Mouse (Mus musculus): Measurements from ENCODE around the gene Cdk19. TPM values are rescaled to one million over a fixed set of nuclear protein-coding genes. Genes with fewer than 3 reads are reported as not detected.
A peak's percentile ranks its signal among the peaks of the same experiment; 100 is the strongest.

Gene Cdk19
- total RNA-seq (2021) (10 to 100 TPM in 1 of 2 experiments, 1 to 10 TPM in 1; 8.7 to 12.7 TPM), polyA plus RNA-seq (2012; rRNA removed) (5.2 and 5.8 TPM in 2 replicates)
- long read RNA-seq, full-length matches to known transcripts = 1 of 4 reads
- long read RNA-seq, partial matches to known transcripts = 1 of 4 reads
- long read RNA-seq, other reads (novel, unspliced or antisense) = 2 of 4 reads

DNA sequence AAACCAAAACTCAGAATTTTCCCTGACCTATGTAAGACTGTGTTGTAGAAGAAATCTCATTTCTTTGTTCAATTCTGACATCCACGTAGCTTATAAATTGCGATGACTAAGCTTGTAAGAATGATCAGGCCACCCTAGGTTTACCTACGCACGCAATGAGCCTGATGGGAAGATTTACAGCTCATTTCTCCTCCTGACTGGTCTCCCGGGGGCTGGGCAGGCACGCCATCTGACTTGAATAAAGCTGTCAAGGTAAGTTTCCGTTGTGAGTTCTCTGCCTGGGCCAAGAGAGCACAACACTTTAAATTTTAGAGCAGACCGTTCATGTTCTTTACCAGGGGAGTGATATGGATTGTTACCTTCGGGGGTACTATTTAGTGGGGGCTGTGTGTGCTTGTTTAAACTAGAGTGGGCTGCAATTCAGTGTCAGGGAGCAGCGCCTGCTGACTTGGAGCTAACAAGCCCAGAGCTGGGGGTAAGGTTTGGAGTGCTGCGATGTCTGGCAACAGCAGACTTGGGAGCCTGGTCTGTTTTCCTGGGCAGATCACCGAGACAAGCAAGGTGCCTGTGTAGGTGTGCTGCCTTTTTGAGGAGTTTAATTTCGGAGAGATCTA is at the start of gene Cdk19:
TSS of gene Cdk19 (plus strand) at position 214 of the 614 bp plus-strand sequence.
- no peak for DNase-seq

DNA sequence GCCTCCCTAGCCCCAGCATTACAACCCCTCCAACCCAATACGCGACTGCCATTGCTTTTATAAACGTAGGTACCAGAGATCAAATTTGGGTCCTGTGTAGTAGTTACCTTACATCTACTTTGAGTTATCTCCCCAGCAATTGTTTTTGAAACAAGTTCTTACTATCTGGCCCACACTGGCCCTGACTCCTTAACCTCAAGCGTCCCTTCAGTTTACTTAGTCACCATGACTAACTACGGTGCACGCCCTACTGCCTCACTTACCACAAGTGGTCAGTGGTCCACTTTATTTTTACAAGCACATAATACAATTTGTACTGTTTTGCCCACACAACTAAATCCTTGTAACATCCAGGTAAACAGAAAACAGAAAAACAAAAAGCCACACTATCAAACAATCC is 46.7 kb upstream of the Cdk19 start:
- DNase-seq = peak; percentile 24

DNA sequence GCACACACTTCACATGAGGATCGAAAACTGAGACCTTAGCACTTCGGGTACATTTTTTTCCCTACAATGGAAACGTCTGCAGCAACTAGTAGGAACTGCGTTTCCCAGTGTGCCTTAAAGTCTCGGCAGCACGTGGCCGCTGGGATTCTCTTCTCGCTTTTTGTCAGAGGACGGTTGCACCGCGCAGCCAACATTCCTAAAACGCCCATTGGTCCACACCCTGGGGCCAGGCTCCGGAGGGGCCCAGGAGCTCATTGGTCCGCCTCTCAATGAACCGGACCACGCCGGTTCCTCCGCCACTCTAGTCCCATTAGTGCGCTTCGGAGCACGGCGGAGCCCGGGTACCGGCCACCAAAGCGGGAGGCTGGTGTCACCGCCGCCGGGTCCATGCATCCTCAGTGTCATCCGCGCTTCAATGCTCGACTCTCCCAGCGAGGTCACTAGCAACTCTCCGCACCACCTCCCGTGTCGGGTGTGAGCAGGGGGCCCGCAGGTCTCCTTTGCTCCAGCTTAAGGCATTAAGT is 38.7 kb upstream of the Cdk19 start:
- peak; percentile 93 for DNase-seq

DNA sequence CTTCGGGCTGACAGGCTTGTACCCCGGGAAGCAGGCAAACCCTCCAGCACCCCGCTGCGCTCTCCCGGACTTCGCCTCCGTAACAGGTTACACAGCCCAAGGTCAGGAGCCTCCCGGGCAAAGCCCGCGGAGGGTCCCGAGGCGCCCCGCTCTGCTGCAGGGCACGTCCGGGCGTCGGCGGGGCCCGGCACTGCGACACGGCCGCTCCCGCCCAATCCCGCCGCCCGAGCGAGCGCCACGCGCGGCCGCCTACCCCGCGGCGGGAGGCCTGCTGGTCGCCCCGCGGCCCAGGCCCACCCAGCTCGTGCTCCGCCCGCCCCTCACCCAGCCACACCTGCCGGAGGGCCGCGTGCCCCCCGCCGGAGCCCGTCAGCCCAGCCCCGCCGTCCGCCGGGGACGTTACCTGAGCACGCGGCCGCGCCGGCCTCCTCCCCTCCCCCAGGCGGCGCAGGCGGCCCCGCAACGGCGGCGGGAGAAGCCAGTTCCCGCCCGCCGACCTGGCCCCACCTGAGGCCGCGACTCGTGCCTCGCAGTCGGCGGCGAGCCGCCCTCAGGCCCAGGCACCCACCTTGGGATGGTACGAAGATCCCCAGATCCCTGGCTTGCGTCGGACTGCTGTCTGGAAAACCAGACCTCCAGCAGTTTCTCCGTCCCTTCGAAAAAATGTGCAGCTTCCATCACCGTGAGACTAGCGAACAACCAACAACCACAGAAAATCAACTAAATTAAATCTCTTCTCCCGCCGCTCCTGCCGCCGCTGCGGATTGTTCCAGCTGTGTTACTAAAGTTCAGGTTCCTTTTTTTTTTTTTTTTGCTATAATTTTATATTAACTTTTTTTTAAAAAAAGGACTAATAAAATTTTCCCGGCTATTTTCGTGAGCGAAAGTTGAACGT is 37.9 kb upstream of the Cdk19 start:
- DNase-seq = peak; percentile 75

DNA sequence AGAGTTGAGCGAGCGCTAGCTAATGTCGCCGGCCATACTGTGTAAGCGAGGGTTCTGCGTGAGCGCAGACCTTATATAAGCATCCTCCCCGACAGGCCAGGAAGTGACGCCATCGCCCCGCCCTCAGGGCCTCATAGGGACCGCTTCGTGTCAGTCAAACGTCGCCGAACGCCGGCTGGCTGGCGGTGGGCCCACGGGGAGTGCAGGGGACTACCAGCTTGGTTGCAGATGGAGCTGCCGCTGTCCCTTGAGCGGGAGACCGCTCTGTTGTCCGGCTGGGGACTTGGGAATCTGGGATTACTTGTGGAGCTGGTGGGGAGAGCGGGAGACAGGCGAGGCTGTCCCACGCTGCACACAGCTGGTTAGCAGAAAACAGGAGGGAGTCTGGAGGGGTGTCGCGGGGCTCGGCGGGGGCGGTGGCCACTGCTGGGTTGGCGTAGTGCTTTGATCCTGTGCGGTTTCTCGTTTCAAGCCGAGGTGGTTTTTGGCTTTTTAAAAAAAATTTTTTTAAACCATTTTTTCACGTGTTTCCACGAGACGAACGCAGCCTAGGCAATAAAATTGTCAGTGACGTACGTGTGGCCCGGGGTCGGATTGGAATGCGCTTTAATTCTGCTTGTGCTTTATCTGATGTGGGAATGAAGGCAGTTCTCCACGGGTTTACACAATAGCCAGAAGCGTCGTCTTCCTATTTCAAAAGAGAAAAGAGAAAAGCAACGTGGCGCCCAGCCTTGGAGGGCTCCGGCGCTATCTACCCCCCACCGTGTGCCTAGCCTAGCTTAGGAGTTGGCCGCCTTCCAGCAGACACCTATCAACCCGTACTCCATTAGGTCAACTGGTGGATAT is 37.0 kb upstream of the Cdk19 start, which contains the start of gene Amd1:
TSS of gene Amd1 (minus strand) at position 47 of the 846 bp plus-strand sequence.
- peak; percentile 100 for DNase-seq

DNA sequence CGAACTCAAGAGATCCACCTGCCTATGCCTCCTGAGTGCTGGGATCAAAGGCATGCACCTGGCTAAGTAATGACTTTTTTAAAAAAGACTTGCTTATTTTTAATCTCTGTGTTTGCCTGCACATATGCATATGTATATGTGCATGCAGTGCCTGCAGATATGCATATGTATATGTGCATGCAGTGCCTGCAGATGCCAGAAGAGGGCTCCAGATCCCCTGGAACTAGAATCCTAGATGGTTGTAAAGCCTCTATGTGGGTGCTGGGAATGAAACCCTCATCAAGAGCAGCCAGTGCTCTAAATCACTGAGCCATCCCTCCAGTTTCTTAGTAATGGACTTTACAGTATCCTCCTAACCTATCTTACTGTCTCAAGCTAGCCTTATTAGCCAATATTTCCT is 33.4 kb upstream of the Cdk19 start:
- DNase-seq = no peak

DNA sequence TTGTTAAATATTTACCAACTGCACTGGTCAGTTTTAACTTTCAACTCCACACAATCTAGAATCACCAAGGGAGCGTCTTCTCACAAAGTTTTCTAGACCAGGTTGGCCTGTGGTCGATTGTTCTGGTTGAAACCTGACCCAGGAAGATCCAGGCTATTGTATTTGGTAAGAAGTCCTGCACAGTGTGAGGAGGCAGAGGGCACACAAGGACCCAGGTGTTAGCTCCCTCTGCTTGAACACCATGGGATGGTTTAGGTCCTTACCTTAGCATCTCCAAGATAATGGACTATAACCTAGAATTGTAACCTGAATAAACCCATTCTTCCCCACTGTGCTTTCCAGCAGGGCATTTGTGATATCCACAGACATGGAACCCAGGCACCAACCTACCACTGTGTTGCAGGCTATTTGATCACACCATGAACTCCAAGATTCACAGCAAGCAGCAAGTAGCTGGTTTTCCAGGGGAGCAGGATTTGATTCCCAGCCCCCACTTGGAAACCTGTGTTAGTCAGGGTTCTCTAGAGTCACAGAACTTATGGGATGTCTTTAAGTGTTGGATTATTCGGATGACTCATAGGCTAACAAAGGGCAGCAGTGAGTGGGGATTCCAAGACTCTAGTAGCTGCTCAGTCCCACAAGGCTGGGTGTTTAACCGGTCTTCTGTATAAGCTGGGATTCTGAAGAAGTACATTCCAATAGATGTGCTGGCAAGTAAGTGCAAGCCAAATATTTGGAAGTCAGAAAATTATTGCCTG is 31.4 kb upstream of the Cdk19 start:
- DNase-seq = no peak

DNA sequence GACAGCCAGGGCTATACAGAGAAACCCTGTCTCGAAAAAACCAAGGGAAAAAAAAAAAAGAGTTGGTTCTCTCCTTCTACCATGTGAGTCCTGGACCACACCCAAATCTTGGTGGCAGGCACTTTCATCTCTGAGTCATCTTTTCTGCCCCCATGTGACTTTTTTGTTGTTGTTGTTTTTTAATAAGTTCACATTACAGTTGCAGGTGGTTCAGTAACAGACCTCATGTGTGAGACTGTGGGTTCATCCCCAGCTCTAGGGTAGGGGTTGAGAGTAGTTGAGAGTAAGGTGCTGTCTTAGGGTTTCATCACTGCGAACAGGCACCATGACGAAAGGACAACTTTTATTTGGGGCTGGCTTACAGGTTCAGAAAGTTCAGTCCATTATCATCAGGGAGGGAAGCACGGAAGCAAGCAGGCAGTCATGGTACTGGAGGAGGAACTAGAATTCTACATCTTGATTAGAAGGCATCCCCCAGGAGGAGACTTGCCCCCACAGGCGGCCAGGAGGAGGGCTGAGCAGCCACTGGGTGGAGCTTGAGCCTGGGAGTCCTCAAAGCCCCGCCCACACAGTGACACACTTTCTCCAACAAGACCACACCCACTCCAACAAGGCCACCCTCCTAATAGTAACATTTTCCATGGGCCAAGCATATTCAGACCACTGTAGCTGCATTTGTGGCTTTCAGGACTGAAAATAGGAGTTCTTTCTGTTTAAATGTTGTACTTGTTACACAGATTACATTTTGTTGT is 29.3 kb upstream of the Cdk19 start:
- peak; percentile 46 for DNase-seq

DNA sequence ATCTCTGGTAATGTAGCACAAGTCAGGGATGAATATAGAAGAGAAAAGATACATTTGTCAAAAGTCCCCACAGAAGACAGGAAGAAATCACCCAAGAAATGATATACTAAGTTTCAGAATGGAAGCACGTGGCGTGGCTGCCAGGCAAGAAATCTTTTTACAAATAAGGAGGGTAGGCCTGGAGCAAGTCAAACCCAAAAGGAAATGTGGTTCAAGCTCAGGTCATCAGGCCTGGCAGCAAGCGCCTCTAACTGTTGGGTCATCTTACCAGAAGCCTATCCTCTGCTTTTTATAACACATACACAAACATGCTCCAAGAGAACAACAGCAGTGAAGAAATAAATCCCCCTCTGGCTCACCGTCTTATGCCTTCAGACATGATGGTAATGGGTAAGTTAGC is 26.6 kb upstream of the Cdk19 start:
- no peak for DNase-seq

DNA sequence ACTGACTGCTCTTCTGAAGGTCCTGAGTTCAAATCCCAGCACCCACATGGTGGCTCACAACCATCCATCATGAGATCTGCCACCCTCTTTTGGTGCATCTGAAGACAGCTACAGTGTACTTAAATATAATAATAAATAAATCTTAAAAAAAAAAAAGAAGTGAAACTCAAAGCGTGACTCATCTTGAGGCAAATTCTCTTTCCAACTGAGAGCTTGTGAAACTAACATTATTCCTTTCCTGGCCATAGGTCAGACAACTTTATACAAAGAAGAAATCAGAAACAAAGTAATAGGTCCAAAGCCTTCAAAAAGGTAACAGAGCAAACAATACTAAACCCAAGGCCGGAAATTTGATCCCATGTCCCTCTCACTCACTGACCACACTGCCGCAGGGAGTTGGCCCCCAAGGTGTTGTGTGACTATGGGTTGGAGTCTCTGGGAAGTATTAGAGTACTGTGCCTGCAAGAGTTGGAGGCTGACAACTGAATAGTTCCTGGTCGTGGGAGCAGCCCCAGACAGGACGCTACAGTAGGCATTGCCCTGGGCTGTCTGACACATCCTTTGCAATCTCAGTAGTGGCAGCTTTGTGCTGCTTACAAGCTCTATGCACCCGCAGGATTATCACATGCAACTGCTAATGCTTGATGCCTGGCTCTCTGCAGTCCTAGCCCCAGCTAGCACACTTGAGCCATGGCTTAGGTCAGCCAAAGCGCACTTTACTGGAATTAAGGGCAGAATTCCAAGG is 22.4 kb upstream of the Cdk19 start:
- no peak for DNase-seq

DNA sequence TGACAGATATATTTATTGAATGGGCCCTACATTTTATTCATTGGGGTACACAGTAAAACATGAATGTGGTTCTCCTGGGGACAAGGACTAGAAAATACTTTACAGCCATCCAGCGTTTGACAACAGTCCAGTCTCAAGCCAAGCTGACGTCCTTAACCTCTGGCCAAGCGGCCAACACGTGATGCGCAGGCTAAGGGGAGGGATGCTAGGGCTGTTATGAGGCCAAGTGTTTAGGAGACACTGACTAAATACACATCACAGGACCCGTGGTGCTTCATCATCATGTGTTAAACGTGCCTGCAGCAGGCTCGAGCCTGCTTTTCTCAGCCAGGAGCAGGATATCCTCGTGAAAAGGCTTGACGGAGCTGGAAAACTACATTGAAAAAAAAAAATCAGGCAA is 19.1 kb upstream of the Cdk19 start:
- peak; percentile 20 for DNase-seq

DNA sequence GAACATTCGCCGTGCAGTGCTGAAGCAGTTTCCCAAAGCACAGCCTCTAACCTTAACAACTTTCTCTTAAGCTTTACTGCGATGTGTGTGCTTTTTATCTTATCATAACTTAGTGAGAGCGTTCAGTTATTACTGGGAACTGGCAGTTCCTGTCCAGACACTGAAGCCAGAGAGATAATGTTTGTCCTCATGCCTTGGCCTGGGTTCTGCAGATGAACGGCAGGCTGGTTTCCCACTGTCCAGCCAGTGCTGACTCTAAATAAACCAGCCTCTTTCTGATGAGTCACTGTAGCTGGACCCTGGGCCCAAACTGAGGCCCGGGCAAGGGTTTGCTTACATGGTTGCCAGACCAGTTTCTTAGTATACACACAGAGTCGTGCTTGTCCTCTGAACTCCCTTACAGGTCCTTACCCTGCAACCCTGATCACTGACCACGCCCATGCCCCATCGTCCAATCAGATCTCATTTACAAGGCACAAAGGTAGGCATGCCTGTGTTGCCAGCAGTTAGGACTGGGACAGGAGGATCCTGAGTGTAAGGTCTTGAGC is 11.3 kb upstream of the Cdk19 start:
- peak; percentile 29 for DNase-seq

DNA sequence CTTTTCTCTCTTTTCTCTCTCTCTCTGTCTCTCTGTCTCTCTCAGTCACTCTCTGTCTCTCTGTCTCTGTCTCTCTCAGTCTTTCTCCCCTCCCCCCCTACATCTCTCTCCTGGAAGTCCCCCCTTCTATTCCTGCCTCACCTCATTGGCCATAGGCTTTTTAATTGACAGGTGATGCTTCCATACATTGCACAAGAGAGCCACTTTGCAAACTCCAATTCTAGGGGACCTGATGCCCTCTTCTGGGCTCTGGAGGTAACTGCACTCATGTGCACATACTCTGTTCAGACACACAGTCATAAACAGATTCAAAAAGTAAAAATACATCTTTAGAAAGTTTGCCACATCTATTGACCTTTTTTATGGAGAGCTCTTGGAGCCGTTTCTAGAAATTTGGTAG is 9.1 kb upstream of the Cdk19 start:
- DNase-seq = no peak

DNA sequence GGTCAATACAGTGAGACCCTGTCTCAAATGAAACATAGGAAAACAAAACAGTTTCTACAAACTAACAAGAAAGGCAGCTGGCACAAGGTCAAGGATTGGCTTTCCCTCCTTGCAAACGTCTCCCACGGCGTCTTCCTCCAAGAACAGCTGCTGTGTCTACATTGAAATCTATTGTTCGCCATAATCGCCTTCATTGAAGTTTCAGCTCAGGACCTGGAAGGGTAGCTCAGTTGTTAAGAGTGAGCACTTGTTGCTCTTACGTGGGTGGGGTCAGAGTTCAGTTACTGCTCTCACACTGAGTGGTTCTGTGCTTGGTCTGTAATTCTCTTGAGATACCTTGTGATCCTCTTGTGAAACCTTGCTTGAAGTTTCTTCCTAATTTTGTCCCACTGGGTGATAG is 6.5 kb upstream of the Cdk19 start:
- no peak for DNase-seq

DNA sequence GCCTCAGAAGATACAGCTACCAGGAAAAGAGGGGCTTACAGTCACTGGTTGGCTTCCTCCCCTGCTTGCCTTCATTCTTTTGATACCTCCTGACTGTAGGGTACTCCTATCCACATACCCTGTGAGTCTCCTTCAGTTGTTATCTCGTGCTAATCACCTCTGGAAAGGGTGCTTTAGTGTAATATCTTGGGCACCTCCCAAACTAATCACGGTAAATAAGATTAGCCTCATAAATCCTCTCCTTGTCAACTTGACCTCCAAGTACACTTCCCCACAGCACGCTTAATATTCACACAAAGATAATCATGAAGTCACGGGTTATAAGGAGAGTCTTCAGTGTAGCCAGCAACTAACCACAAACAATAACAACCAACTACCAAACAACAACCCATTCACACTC is 2.7 kb downstream of the Cdk19 start:
- no peak for DNase-seq

DNA sequence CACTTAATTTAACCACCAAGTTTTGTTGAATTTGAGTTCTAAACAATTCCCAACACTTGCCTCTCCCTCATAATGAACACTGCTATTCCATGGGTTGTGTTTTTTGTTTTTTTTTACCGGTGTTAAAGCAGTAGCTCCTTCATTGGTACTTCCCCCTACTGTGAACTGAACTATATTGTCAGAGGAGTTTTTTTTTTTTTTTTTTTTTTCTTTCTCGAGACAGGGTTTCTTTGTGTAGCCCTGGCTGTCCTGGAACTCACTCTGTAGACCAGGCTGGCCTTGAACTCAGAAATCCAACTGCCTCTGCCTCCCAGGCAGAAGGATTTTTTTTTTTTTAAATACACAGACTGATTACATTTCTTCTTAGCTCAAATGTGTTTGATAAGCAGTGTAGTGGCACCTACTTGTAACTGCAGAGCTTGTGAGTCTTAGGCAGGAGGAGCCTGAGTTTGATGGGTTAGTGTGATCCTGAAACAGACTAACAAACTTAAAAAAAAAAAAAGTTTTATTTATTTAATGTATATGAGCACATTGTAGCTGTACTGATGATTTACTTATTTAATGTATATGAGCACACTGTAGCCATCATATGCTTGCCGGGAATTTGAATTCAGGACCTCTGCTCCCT is 7.5 kb downstream of the Cdk19 start:
- no peak for DNase-seq

DNA sequence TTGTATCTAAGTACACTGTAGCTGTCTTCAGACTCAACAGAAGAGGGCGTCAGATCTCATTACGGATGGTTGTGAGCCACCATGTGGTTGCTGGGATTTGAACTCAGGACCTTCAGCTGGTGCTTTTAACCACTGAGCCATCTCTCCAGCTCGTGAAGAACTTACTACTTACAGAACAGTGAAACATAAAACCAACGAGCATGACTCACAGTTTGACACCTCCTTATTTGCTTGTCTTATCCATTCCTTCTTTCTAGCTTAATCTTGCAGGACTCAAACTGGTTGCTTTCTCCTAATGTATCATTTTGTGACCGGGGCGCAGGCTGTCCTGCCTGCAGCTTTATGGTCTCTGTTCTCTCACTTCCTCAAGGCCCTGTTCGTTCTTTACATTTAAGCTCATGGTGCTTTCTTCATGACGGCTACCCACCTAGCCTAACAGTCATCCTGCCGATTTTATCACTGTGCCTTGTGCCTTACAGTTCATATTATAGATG is 8.1 kb downstream of the Cdk19 start:
- DNase-seq = no peak

Measured in adrenal gland, adult 2 months (tissue).